Mouse (Mus musculus) duodenum, adult 2 months (tissue): Measurements from ENCODE around the gene Efcab1. TPM values are rescaled to one million over a fixed set of nuclear protein-coding genes. Genes with fewer than 3 reads are reported as not detected.

Source experiments
- polyA plus RNA-seq: library from polyadenylated mRNA; depleted of rRNA; stranded (reverse); fragments of >200 nt; gene quantifications from 2 replicates; pipeline ENCODE4 v1.2.3, GENCODE M21; 2012; ENCODE audit warnings: low replicate concordance; rRNA removed

Efcab1 gene
- 0.07 TPM in 1 of 2 replicates, not detected in the other for polyA plus RNA-seq

DNA sequence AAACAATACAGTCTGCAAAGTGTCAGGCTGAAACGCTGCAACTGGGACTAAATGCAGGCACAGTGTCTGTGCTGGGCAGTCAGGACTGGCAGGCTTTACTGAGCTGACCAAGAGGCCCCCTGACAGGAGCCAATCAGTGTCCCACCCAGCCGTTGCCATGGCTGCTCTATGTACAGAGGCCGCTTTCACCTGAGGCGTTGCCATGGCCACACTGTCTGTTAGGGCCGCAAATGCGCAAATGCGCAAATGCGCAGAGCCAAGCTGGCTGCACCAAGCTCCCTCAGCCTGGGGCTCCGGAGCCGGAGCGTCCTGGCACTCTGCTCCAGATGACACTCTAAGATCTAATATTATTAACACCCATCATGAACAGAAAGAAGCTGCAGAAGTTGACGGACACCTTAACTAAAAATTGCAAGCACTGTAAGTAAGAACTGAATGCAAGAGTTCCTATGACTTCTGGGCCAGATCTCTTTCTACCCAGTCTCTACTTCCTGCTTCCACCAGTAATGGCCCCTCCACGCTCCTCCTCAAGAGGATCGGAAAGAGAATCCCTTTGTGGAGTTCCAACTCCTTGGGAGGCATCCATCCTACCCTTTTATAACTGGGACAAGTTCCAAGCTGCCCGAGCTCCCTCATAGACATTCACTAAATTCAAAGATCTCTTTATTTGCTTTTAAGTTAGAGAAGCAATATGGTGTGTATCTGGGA lies at the start of gene Efcab1:
Gene Efcab1 (plus strand): TSS at position 214 of the 708 bp plus-strand sequence.

